Mouse (Mus musculus) embryonic fibroblast, embryonic 13.5 days (primary cell): ENCODE results near the gene S1pr5.

Experiments
- CTCF ChIP-seq: IDR thresholded peaks from 2 replicates; pipeline ENCODE4 v1.5.1; 2011; ENCODE audit warnings: mild to moderate bottlenecking, control low read depth, low read length, moderate library complexity, borderline replicate concordance; ENCODE audit not compliant: insufficient read depth
- POLR2A ChIP-seq: IDR thresholded peaks from 2 replicates; pipeline ENCODE4 v1.6.1; 2011; ENCODE audit warnings: low read depth, mild to moderate bottlenecking, control low read depth, low read length, moderate library complexity

DNA sequence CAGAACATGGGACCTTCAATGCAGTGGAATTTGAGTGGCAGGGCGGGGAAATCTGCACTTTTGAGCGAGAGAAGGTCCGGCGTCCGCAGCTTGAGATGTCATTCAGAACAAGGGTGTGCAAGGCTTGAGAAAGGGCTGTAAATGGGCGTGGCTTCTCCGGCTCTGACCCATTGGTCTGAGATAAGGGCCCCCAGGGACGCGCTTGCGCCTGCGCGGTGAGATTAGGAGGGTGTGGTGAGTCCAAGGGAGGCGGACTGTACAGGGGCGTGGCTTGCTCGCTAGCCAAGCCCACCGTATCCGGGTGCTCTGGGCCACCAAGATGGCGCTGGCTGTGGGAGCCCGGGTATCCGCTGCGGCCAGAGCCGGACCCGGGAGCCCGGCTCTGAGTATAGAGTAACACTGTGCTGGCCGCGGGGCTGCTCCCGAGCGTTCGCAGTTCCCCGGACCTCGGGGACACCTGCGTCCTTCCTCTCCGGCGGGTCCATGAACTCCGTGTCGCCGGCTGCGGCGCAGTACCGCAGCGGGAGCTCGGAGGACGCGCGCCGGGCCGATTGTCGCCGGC, 16.8 kb upstream of the S1pr5 start, which contains the start of gene Atg4d:
- TF ChIP-seq CTCF (no peak), POLR2A (peak; percentile 74)
